Mouse (Mus musculus) frontal cortex, adult 2 months (tissue): ENCODE measurements around the gene Pcyt1b. TPM values are rescaled to one million over a fixed set of nuclear protein-coding genes. Genes with fewer than 3 reads are reported as not detected.

Experiments used
- DNase-seq, 2 experiments: peaks; one replicate each; pipeline ENCODE4 v3.0.0; 2022; ENCODE audit warnings: low spot score in 1 of 2; ENCODE audit errors: extremely low spot score in 1 of 2
- polyA plus RNA-seq: library from polyadenylated mRNA; depleted of rRNA; stranded (reverse); fragments of >200 nt; gene quantifications from 2 replicates; pipeline ENCODE4 v1.2.3, GENCODE M21; 2012; rRNA removed

Pcyt1b gene
- 25.4 and 25.9 TPM in 2 replicates for polyA plus RNA-seq

DNA sequence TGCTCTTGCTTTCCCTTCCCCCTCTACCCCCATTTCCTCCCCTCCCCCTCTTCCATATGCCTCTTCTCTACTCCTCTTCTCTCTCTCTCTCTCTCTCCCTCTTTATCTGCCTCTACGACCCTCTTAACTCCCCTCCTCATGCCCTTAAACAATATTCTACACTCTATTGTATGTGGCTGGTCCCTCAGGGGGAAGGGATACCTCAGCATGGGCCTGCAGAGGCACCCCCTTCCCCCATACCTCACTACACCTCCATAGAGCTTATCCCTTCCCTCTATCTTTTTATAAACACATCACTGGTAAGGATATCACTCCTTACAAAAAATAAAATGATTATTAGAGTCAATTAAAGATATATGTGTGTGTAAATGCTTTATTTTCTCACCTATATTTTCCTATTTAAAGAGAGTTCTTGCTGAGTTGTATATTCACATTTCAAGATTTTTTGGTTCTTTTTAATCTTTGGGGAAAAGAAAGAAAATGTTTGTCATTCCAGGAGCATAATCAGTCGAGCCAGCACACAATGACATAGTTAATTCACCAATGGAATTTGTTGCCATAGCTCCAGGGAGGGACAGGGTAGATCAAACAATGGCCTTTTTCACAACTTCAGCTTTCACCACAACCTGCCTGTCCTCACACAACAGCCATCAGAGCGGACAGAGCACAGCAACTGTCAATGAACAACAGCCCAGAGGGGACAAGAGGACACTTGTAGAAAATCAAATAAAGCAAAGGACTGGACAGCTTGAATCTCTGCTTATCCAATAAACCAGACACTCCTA lies at the start of gene Pcyt1b:
Gene Pcyt1b (plus strand): TSS at position 646 of the 785 bp plus-strand sequence.
- DNase-seq, result no peak

DNA sequence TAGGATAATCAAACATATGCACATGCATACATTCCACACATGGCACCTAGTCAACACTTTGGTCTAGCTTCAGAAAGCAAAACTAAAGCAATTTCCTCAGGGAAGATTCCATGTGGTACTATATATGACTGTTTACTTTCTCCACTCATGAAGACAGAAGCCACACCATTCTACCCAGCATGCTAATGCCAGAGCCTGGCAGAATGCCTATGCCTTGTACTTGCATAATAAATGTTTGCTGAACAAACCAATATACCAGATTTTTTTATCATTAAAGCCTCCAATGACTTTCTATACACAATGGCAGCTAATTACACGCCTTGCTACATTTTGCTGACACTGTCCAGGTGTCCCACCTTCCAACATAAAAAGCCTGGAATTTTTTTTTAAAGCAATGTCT lies 24.4 kb upstream of the Pcyt1b start:
- DNase-seq, result no peak

DNA sequence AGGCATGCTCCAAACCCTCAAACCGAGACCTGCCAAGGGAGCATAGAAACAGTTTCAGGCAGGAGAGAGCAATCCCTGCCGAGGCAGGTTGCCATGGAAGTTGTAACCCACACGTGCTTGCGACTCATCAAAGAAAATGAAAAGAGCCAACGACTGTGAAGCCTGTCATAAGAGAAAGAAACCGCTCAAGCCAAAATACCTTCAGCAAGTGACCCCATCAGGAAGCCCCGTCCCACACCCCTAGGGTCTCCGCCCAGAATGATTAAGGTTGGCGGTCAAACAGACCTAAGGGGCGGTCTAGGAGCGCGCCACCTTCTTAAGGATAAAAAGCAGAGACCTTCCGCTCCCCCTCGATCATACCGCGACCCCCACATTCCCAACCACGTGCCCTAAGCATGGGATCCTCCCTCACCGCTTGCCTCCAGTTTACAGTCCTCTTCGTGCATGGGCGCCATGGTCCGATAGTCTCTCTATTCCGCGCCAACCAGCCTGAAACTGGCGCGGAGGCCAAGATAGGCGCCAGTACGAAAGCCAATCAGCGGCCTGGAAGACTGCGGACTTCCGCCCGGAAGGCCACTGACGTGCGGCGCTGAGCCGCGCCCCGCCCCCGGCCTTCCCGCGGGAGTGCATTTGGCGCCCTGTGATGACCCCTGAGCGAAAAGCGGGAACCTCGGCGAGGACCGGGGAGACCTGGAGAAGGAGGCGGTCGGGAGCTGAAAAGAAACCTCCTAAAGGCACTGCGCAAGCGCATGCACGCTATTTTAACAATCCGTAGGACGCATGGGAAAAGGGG lies 22.8 kb upstream of the Pcyt1b start, which contains the start of gene Pola1:
Gene Pola1 (minus strand): TSS at position 499 of the 793 bp plus-strand sequence.
- DNase-seq, result peak; percentile 67 to 81

DNA sequence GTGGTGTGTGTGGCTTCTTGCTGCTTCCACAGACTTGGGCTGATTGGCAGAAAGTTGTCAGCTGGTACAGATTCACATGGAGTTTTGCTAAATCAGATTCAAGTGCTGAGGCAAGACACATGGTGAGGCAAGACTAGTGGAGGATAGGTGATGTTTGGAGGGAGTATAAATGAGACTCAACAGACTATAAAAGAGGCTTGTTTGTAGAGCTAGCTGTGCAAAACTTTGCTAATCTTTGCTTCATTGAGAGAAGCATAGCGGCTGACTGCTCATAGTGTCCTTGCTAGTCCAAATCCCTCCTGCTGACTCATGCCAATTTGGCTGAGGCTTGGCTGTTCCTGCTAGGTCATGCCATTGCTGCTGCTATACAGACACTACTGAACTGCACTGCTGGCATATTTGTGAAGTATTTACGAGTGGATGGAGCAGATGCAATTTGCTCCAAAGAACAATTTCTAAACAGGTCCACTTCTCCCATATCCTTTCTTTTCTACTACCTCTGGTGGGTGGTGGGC lies 19.7 kb upstream of the Pcyt1b start:
- DNase-seq, result no peak

DNA sequence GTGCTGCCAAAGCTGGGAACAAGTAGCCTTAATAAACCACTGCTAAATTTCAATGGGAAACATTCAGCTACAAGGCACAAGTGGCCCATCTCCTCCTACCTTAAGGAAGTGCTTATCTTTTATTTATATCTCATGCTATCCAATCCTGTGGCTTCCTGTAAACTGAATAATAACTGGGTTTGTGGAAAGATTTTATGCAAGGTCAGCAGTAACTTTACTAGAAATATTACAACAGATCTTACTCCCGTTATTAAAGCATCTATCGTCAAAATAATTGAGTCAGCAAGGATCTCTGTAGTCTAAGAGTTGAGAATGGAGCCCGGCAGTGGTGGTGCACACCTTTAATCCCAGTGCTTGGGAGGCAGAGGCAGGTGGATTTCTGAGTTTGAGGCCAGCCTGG lies 11.1 kb upstream of the Pcyt1b start:
- DNase-seq, result no peak

DNA sequence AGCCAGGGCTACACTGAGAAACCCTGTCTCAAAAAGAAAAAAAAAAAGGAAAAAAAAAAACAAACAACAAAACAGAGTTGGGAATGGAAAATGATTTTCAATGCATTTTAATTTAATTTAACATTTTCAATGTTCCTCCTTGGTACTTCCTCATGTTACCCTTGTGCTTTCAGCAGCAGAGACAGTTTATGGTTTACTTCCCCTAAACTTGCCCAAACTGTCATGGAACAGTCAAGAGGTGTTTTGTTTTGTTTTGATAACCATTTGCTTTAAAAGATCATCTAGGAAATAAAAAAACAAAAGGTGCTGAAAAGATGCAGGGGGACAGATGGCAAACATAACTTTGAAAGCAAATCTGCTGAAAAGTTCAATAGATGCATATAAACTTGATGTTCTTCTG lies 10.6 kb upstream of the Pcyt1b start:
- no peak for DNase-seq

DNA sequence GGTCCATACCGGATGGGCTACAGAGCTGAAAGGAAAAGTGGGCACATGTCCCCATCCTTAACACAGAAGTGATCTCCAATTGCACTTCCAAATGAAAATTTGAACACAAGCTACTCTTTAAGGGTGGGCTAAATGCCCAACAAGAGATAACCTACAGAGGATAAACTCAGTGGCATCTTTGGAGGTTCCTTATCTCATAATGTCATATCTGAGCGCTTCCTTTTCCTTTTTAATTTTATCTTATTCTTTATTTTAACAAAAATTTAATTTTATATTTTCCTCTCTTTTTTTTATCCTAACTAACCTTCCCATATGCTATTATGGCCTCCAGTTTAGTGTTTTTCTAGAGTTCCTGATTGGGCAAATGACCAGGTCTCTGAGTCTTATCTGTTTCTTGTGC lies 3.9 kb upstream of the Pcyt1b start:
- DNase-seq, result no peak

DNA sequence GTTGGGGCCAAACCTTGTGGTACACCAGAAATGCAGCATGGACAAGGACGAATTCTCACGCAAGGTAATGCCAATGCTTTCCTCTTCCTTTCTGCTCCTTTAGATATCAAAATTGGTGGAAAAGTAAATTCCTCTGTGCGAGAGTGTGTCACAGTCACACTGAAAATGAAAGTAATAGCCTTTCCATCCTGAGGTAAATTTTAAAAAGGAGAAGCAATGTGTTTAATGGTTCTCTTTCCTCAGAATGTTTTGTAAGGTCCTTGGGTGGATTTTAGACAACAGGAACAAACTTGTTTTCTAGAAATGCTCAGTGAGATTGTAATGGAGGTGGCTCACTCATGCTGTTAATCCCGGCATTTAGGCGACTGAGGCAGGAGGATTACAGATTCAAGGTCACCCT lies 490 bp downstream of the Pcyt1b start:
- DNase-seq, result no peak

DNA sequence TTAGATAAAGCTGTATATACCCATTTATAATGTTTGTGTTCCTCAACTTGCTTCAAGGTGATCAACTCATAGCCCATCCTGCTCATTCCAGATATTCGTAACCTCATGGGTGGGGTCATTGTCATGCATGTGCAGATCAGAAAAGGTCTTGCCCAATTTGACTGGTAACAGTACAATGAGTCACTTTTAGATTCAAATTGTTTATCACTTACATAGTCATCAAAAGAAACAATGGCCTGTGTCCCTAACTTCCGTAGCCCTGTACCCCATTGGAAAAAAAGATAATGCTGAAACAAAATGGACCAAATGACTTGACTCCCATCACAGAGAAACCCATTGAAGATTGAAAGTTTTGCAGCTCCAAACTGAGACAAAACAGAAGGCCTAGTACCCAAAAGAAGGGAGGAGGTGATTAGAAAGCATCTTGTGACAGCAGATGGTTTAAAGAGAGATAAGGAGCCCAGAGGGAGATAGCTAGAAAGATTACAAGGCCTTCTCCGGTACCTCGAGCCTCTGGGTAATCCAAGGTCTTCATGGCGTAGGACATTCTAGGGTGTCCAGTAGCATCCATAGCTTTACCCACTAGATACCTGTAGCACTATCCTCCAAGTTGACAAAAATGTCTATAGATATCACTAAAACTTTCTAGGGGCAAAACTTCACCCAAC lies 9.4 kb downstream of the Pcyt1b start:
- DNase-seq, result no peak

DNA sequence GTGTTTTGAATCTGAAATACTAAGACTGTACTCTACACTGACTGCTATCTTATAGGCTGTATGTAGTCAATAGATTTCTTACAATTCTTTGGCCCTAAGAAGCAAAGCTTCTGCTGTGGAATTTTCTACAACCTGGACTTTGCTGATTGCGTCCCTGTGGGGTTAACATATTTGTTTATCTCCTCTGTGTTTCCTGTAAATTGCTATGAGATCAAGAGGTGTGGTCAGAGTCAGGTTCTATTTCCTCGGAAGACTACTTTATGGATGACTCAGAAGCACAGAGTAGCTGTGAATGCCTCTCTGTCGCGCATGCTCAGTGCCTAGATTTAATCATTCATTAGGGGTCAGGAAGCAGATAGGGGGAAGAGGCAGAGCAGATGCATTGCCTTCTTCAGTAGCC lies 10.1 kb downstream of the Pcyt1b start:
- no peak for DNase-seq

DNA sequence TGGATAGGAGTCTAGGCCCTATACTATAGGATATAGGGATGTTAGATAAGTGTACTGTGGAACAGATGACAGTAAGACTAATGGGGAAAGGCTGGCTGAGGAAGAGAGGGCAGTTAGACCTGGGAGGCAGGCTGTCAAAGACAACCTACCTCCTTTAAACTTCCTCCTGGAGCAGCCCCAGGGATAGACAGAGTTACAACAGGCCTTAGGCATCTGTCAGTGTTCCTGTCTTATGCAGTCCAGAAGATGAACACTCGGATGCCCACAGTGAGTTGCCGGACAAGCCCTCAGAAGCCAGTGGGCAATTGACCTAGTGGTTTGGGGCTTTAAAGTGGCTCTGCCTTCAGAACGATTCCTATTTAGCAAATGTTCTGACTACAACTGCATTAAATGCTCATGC lies 19.8 kb downstream of the Pcyt1b start:
- no peak for DNase-seq

DNA sequence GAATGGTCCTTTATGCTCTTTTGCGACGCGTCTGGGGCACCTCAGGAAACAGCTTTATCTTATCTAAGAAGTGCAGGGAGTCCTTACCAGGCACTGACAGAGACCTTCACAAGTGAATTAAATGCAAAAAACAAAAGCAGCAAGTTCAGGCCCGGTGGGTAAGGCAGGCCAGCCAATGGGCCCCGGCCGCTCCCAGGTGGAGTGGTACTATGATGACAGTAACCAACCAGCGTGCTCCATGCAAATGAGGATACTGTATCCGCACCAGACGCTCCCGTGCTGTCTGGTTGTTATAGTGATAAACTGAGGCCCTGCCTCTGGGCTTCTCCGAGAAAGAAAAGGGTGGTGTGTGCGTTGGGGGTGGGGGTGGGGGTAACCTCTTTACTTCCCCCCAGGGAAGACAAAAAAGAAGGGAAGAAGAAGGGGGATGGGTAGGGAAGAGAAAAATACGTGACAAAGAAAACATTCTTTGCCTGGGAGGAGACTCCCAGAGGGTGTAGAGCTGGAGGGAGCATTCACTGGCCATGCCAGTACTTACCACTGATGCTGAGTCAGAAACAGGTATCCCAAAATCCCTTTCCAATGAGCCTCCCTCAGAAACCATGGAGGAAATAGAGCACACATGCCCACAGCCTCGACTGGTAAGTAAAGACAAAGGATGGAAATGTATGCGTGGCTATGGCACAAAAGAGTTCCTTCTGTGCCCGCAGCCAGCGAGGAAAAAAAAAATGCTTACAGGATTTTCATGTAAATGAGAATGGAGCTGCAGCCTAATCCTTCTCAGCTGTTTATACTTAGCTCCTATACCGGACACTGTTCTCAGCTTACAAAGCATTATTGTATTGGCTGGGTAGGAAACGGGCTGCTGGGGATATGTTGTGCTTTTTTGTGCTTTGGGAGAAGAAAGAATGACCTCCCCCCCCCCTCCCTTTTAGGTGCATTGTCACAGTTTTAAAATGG lies 20.5 kb downstream of the Pcyt1b start:
- peak; percentile 44 to 68 for DNase-seq

DNA sequence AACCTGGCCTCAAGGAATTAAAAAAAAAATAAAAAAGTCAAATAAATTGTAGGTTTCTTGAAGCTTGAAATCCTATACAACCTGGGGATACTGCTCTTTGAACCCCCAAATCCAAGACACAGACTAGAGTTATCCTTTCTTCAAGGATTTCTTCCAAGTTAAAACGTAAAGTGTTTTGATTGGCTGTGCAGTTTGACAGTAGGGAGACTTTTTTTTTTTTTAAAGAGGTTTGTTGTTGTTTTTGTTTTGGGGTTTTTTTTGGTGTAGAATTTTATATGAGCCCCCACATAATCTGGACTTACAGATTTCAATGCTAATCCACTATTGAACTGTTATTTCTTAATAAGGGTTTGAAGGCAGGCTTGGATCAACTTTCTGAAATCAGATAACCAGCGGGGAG lies 21.6 kb downstream of the Pcyt1b start:
- DNase-seq, result no peak

DNA sequence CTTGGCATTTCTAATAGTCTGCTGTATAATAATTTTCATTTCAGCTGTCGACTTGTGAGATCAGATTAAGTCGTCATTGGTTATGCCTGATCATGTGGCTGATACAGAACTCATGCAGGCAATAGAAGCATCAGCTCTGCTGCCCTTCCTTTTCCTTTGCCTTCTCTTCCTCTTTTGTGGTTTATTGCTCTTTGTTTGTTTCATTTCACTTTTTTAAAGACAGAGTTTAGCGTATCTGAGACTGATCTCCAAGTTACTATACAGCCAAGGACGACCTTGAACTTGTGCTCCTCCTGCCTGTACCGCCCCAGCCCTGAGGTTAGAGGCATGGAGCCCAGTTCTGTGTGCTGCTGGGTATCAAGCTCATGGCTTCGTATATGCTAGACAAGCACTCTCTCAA lies 34.6 kb downstream of the Pcyt1b start:
- no peak for DNase-seq

DNA sequence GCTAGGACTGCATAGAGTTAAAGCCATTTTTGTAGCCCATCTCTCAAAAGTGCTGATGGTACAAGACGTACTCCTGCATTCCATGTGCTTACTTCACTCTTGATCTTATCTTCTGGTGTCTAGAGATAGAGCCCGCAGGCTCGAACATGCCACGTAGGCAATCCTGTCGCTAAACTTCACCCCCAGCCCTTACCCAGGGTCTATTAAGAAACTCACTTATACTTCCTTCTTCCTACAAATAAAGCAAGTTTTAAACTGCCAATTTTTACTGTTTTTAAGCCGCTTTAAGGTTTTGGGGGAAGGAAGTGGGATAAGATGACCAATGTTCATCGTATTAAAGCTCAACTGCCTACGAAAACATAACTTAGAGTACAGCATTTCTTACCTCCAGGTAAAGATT lies 36.0 kb downstream of the Pcyt1b start:
- DNase-seq, result no peak

DNA sequence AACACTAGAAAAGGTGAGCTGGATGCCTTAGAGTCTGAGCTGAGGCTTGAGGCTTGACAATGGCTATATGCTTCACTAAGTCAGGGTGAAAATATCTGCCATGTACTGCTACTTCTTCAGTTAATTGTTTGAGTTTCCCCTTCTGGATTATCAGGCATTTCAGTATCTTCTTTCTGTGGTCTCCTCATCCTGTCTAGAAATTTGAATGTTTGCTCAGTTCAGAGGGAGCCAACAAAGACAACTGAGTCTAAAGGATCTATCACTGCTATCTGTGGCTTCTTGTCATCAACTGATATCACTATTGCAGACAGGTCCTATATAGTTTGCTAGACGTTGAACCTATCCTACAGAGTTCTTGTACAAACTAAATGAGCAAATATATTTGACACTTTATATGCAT lies 42.9 kb downstream of the Pcyt1b start:
- no peak for DNase-seq

DNA sequence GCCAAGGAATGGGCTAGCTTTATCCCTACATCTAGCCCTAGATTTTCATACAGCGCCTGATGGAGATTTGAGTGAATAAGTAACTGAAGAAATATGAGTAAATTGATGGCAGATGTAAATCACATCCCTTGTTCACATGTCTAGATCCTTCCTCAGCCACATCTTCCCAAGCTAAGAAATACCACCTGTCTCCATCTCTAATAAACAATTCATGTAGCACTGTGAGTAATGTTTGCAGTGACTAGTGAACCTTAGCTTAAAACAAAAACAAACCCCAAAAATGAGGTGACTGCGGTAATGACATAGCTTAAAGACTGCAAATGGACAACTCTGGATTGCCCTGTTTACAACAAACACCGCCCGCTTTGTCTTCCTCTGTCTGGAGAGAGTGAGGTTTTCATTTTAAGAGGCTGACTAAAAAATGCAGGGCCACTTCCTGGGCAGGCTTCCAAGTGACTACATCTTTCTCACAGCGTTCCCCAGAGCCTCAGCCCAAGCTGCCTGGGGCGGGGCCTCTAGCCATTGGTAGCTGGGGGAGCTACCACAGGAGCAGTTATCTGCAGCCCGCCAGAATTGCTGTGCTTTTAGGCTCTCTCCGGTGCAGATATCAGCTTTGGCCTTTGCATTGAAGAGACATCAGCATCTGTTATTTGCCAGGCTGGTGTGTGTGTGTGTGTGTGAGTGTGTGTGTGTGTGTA lies 46.0 kb downstream of the Pcyt1b start:
- DNase-seq, result peak; percentile 12 to 74

DNA sequence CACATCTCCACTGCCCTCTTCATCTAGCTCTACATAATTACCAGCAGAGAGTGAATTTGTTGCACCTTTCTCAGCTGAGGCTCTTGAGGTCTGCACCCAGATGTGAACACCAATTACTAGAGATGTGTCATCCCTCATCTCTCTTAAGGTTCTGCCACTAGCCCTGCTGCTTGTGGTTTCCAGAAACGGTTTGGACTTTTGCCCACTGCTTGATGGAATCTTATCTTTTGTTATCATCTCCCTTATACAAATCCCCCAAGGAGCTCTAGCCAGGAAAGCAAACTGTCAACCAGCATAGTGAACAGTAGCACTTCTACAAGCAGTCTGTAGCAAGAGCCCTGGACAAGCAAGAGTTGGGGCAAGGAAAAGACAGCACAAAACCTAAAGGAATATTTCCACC lies 57.9 kb downstream of the Pcyt1b start:
- DNase-seq, result no peak

DNA sequence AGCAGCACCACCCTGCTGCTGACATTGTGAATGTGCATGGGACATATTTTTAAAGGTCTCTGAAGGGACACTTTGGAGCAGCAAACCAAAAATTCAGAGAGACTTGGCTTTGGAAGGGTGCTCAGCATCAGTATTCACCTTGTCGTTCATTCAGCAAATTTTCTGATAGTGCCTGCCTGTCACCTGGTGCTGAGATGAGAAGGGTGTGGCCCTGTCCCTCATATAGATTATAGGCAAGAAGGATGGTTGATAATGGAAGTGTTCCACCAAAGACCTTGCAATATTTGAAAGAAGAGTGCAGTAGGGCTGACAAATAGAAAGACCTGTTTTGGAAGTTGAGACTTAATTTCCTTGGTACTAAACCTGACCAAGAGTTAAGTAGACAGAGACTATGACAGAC lies 74.9 kb downstream of the Pcyt1b start:
- no peak for DNase-seq
